Mouse (Mus musculus): Measurements from ENCODE around the gene Sec61b. TPM values are rescaled to one million over a fixed set of nuclear protein-coding genes. Genes with fewer than 3 reads are reported as not detected.

Sec61b gene
- total and polyA plus RNA-seq, 2 experiments from 2014 or later = 233 to 254 TPM

GRCm38 (mm10) chr4:47521884-47522605 lies 47.6 kb downstream of the Sec61b start:
- no peaks in the 10 kb centered on the region for H3K27me3 ChIP-seq (ENCODE audit: insufficient read depth, low read length)
- H3K9me3 ChIP-seq (ENCODE audit: low read length) = 0 out of 2 replicates have a peak, but pooled peaks cover 5% of the 10 kb centered on the region
- WGBS = 78% methylated on average over 6 of the region's 6 CpGs
- ATAC-seq (peak; percentile 82), DNase-seq (peak; percentile 89)
- H3K4me3 ChIP-seq (ENCODE audit: low read depth, low read length) = no peak overlapping the region
- H3K27ac ChIP-seq (ENCODE audit: low read depth, low read length) = no peak overlapping the region
- peaks cover 7% of the 10 kb centered on the region for H3K4me1 ChIP-seq (ENCODE audit: insufficient read depth)
- no peaks in the 10 kb centered on the region for H3K36me3 ChIP-seq (ENCODE audit: insufficient read depth)
- no peak overlapping the region for H3K9ac ChIP-seq
- no peak overlapping the region for H3K4me2 ChIP-seq (ENCODE audit: low read depth)
- peak; percentile 85 for TF ChIP-seq CTCF (IDR thresholded peaks at IDR 0.05; ENCODE audit: low read depth)

DNA sequence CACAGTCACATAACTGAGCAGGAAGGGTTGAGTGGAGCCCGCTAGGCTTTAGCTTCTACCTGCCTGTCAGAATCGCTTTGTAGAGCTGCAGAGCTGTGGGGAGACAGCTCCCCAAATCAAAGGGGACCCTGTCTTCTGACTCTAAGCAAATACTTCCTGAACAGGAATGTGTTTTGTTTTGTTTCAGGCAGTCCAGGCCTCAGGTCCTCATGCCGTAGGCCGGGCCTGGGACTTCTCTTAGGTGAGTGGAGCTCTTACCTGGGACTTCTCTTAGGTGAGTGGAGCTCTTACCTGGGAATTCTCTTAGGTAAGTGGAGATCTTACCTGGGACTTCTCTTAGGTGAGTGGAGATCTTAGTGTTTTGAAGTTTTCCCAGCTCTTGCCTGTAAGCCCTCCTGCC lies 55.4 kb downstream of the Sec61b start:
- H3K4me2 ChIP-seq (ENCODE audit: low read depth) = no peak overlapping the region

More for the DNA sequence above, 55.4 kb downstream of the Sec61b start:
- TF ChIP-seq CTCF (IDR thresholded peaks at IDR 0.05; ENCODE audit: low read depth) = no peak
- Histone ChIP-seq H3K9me3 (ENCODE audit: low read length) (0 out of 2 replicates have a peak, but pooled peaks cover 5% of the 10 kb centered on the region), H3K27me3 (ENCODE audit: insufficient read depth, low read length) (no peaks in the 10 kb centered on the region), H3K27ac (ENCODE audit: low read depth, low read length) (no peak overlapping the region), H3K9ac (no peak overlapping the region), H3K36me3 (ENCODE audit: insufficient read depth) (no peaks in the 10 kb centered on the region), H3K4me3 (ENCODE audit: low read depth, low read length) (no peak overlapping the region), H3K4me1 (ENCODE audit: insufficient read depth) (0 out of 2 replicates have a peak, but pooled peaks cover 3% of the 10 kb centered on the region)
- no peak for ATAC-seq
- WGBS = 94% methylated on average over 4 of the region's 4 CpGs
- no peak for DNase-seq

Other genes with a start within 250 kb of the Sec61b start
- gene Tgfbr1, start 121.4 kb upstream of the Sec61b start, total RNA-seq (2014; rRNA removed) = 46.9 and 47.5 TPM in 2 replicates
- 13.9 and 16.8 TPM in 2 replicates for gene Tgfbr1, start 121.4 kb upstream of the Sec61b start, polyA plus RNA-seq (2015; fragmentation: Nextera tagmentation; extraction: Ambion mirVana)
- gene Alg2, start 325 bp upstream of the Sec61b start, total RNA-seq (2014; rRNA removed) = 124 and 194 TPM in 2 replicates
- 201 and 259 TPM in 2 replicates for gene Alg2, start 325 bp upstream of the Sec61b start, polyA plus RNA-seq (2015; fragmentation: Nextera tagmentation; extraction: Ambion mirVana)